ENCODE assay signal across 8 mouse cellular contexts in genomic region chr1:155810616-155811015, GRCm38 (mm10). TPM values are rescaled to one million over a fixed set of nuclear protein-coding genes. Genes with fewer than 3 reads are reported as not detected.
A peak's percentile ranks its signal among the peaks of the same experiment; 100 is the strongest.
DNase-seq lines count a peak whose midpoint lies in the region; ATAC-seq and TF ChIP-seq lines count a peak whose summit lies in the region.
"Had no signal": no experiment of that assay in that cellular context is flagged by ENCODE, and none has a peak within 500 bp of the region (broad histone marks: within the 10 kb centered on the region; RNA-seq: fewer than 3 reads in every experiment).

No protein-coding gene starts in this region.

- H3K9me3 ChIP-seq in heart, postnatal 0 days (replicated peaks; ENCODE audit: control insufficient read depth, low read length): no peaks in the 10 kb centered on the region
- H3K9me3 ChIP-seq in lung, embryonic 14.5 days (ENCODE audit: low read depth, low read length): no peaks in the 10 kb centered on the region

- intact Hi-C loops in left cerebral cortex, postnatal 25 days (cut with DNase I): no loop called here

- no peak overlapping the region for H3K4me3 ChIP-seq in C2C12 (ENCODE audit: insufficient read depth, poor library complexity, severe bottlenecking)
- peak overlapping the region; percentile 92; the same call in 1 of the 2 replicates for H3K4me3 ChIP-seq in heart, postnatal 0 days (ENCODE audit: low read depth, low read length)
- H3K4me3 ChIP-seq in lung, embryonic 14.5 days (ENCODE audit: low read depth, low read length): peak overlapping the region; percentile 79; the same call in 1 of the 2 replicates

- H3K27ac ChIP-seq in heart, postnatal 0 days (ENCODE audit: low read depth): peak overlapping the region; percentile 85
- H3K27ac ChIP-seq in lung, embryonic 14.5 days (ENCODE audit: low read depth): peak overlapping the region; percentile 61

- H3K4me1 ChIP-seq in heart, postnatal 0 days (ENCODE audit: control insufficient read depth, insufficient read depth): peaks cover 30% of the 10 kb centered on the region
- H3K4me1 ChIP-seq in lung, embryonic 14.5 days (ENCODE audit: insufficient read depth): peaks cover 17% of the 10 kb centered on the region

- H3K79me3 ChIP-seq in C2C12 (ENCODE audit: low read depth): peaks cover 7% of the 10 kb centered on the region

- peak overlapping the region; percentile 30 for H3ac ChIP-seq in C2C12 (ENCODE audit: control insufficient read depth, insufficient read length, low read depth)

- no peaks in the 10 kb centered on the region for H3K27me3 ChIP-seq in C2C12 (ENCODE audit: control insufficient read depth, insufficient read depth, insufficient read length)
- no peaks in the 10 kb centered on the region for H3K27me3 ChIP-seq in heart, postnatal 0 days (ENCODE audit: control insufficient read depth, insufficient read depth, low read length)
- H3K27me3 ChIP-seq in lung, embryonic 14.5 days (ENCODE audit: insufficient read depth, low read length): no peaks in the 10 kb centered on the region

- H3K9ac ChIP-seq in heart, postnatal 0 days (replicated peaks; ENCODE audit: low read depth, low read length): no peak overlapping the region
- no peak overlapping the region for H3K9ac ChIP-seq in lung, embryonic 14.5 days

- H3K79me2 ChIP-seq in C2C12 (ENCODE audit: control insufficient read depth, insufficient read depth): peaks cover 34% of the 10 kb centered on the region

- H3K36me3 ChIP-seq in C2C12 (ENCODE audit: control insufficient read depth, insufficient read depth): peaks cover under 1% of the 10 kb centered on the region
- H3K36me3 ChIP-seq in heart, postnatal 0 days (replicated peaks; ENCODE audit: control insufficient read depth, insufficient read depth, low read length): no peaks in the 10 kb centered on the region
- H3K36me3 ChIP-seq in lung, embryonic 14.5 days (ENCODE audit: insufficient read depth): peaks cover 5% of the 10 kb centered on the region; the same call in 1 of the 2 replicates

- no peak for TF ChIP-seq EP300 in heart, postnatal 0 days (IDR thresholded peaks at IDR 0.05; ENCODE audit: low read depth)

- no peak for TF ChIP-seq CTCF in C2C12 (IDR thresholded peaks at IDR 0.05; ENCODE audit: control insufficient read depth, insufficient read depth, insufficient read length)
- TF ChIP-seq CTCF in heart, postnatal 0 days (IDR thresholded peaks at IDR 0.05; ENCODE audit: low read depth): no peak
- no peak for TF ChIP-seq CTCF in lung, embryonic 14.5 days (IDR thresholded peaks at IDR 0.05; ENCODE audit: low read depth)

- 26% methylated on average over 7 of the region's 7 CpGs for WGBS in heart, postnatal 0 days
- WGBS in lung, embryonic 14.5 days: 29% methylated on average over 7 of the region's 7 CpGs

- peak overlapping the region; percentile 81 for H3K4me2 ChIP-seq in heart, postnatal 0 days (ENCODE audit: low read depth, low read length)
- H3K4me2 ChIP-seq in lung, embryonic 14.5 days: peak overlapping the region; percentile 84

- peak; percentile 81 for DNase-seq in 3T3-L1 (ENCODE audit: low read depth, low spot score)
- peak; percentile 71 for DNase-seq in heart, postnatal 0 days (ENCODE audit: low spot score)
- DNase-seq in lung, embryonic 14.5 days: peak; percentile 44
- no peak for DNase-seq in thymus, postnatal 0 days (ENCODE audit: low spot score)
- no peak for DNase-seq in left cerebral cortex, postnatal 25 days (ENCODE audit: low spot score in 2 of 2)
- no peak for DNase-seq in left cerebral cortex, adult 11 months (ENCODE audit: low spot score)
- DNase-seq: adrenal gland, postnatal 25 days had no signal

- peak; percentile 21; the same call in 1 of the 2 replicates for ATAC-seq in heart, postnatal 0 days (ENCODE audit: insufficient read depth, low read depth)
- peak; percentile 9; the same call in 1 of the 2 replicates for ATAC-seq in lung, embryonic 14.5 days (ENCODE audit: insufficient read depth)

TF ChIP-seq in C2C12, 6 proteins besides CTCF, POLR2A, EP300 and RAD21:
- no peak for TF ChIP-seq CEBPB (IDR thresholded peaks at IDR 0.05; ENCODE audit: low read depth)
- no peak for TF ChIP-seq MAX (IDR thresholded peaks at IDR 0.05)
- no peak for TF ChIP-seq FOSL1 (IDR thresholded peaks at IDR 0.05; ENCODE audit: insufficient read depth, low read length, poor library complexity, severe bottlenecking)
- no peak for TF ChIP-seq MYOG (IDR thresholded peaks at IDR 0.05; ENCODE audit: control insufficient read depth, extremely low read depth, insufficient read length)
- no peak for TF ChIP-seq MYOD1 (IDR thresholded peaks at IDR 0.05; ENCODE audit: control insufficient read depth, insufficient read length, low read depth)
- TF ChIP-seq USF1 (IDR thresholded peaks at IDR 0.05; ENCODE audit: low read depth): no peak

RNA-seq across cellular contexts. Expression of gene Qsox1, which starts 2.1 kb away (rescaled TPM):
- polyA plus RNA-seq in C2C12 (2012; fragmentation: generic; extraction: Trizol): 70.3 TPM
- total RNA-seq in heart, postnatal 0 days (2014; rRNA removed; ENCODE audit: low replicate concordance): 58.2 and 64.8 TPM in 2 replicates
- polyA plus RNA-seq in heart, postnatal 0 days (2015; fragmentation: Nextera tagmentation; extraction: Ambion mirVana): 28.1 and 33.2 TPM in 2 replicates
- 18.2 and 19.7 TPM in 2 replicates for polyA plus RNA-seq in lung, embryonic 14.5 days (2014; fragmentation: Nextera tagmentation; extraction: Ambion mirVana)
- polyA plus RNA-seq in thymus, postnatal 0 days (2015; fragmentation: Nextera tagmentation; extraction: Ambion mirVana): 18.9 and 22.1 TPM in 2 replicates
- total RNA-seq in left cerebral cortex, postnatal 25 days (2021): 10 to 100 TPM; 28.4 to 32.7 TPM

RNA-seq across cellular contexts. Expression of gene Lhx4, which starts 59.1 kb away (rescaled TPM):
- not detected for polyA plus RNA-seq in C2C12 (2012; fragmentation: generic; extraction: Trizol)
- not detected in 2 replicates for total RNA-seq in heart, postnatal 0 days (2014; rRNA removed; ENCODE audit: low replicate concordance)
- not detected in 2 replicates for polyA plus RNA-seq in heart, postnatal 0 days (2015; fragmentation: Nextera tagmentation; extraction: Ambion mirVana)
- polyA plus RNA-seq in lung, embryonic 14.5 days (2014; fragmentation: Nextera tagmentation; extraction: Ambion mirVana): 0.05 TPM in 1 of 2 replicates, not detected in the other
- polyA plus RNA-seq in thymus, postnatal 0 days (2015; fragmentation: Nextera tagmentation; extraction: Ambion mirVana): 0.05 TPM in 1 of 2 replicates, not detected in the other
- not detected for total RNA-seq in left cerebral cortex, postnatal 25 days (2021)

Comparison
In these comparisons a context has a peak if more than half of its experiments do, and no peak if none do; other contexts are left out.
1. DNase-seq: peak in 3T3-L1 (single experiment), heart, postnatal 0 days (single experiment) and lung, embryonic 14.5 days (single experiment); none in thymus, postnatal 0 days (single experiment), left cerebral cortex, postnatal 25 days (0 of 2) and left cerebral cortex, adult 11 months (single experiment).